Mouse (Mus musculus) fat pad, adult 2 months (tissue): ENCODE measurements around the gene Olfr1323.

ENCODE experiments used
- DNase-seq: peaks from one replicate; pipeline ENCODE4 v3.0.0-alpha.2; 2011; ENCODE audit warnings: low read depth, low spot score; ENCODE audit errors: extremely low read depth

The Olfr1323 gene

DNA sequence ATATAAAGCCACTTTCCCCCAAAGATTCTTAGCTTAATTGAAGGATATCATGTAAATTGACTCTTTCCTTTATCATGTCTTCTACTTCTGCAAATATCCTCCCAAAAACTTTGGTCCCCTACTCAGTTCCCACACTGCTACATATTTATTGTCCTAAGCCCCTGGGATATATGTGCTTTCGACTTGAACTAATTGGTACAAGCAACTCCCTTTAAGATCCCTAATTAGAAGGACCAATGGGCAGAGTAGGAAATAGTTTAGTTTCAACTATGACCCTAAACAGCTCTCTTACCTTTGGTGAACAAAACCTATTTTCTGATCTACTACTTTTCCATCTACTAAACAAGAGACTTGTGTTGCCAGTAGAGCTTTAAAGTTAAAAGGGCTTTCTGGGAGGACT, at the start of gene Olfr1323:
Gene Olfr1323, minus strand, starts transcription at position 101 of the 400 bp plus-strand sequence.
- no peak for DNase-seq

DNA sequence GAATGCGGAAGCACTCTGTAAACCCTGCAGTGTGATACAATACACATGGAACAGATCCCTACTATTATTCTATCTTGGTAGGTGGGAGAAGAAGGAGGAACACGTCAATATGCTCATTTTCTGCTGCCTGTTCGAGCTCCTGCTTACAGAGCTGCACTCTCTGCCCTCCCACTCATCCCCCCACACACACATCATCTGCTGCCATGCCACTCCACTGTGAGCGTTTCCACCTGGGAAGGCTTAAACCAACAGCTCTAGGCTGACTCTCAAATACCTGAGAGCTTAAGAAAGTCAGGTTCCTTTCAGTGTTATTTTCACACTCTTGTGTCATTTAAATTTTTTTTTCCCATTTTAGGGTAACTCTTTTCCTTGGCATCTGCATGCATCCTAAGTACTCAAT, 6.9 kb downstream of the Olfr1323 start:
- no peak for DNase-seq
